Mouse (Mus musculus): ENCODE measurements around the gene Hpse2.

The Hpse2 gene

DNA sequence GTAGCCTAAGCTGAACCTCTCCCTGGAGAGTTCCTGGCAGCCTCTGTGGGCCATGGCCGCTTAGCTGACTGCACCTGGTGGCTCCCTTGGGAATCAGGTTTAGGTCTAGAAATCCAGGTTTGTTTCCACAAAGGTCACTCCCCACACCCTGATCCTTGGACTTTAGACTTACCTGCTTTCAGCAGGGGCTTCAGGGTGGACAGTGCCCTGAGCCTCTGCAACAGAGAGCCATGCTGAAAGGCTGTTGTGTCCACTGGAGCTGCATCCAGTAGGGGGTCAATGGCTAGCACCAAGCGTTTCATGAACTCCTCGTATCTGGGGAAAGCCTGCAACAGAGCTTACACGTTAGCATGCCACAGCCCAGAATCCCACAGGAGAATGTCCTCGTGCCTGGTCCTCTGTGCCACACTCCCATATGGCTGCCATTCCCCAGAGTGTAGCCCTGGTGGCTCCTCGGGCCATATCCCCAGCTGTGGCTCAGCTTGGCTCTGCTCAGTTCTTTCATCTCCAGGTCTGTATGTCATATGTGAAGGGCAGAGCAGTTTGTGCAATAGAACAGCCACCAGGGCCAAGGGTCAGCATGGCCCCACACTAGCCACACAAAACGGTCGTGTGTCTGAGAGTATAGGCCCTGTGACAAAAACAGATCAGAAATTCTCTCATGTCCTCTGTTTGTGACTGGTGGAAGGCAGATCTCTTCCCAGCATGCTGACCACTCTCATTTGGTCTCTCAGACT is 647.8 kb downstream of the Hpse2 start:
- in situ Hi-C loops (cut with MseI, MboI), result no loop called here

DNA sequence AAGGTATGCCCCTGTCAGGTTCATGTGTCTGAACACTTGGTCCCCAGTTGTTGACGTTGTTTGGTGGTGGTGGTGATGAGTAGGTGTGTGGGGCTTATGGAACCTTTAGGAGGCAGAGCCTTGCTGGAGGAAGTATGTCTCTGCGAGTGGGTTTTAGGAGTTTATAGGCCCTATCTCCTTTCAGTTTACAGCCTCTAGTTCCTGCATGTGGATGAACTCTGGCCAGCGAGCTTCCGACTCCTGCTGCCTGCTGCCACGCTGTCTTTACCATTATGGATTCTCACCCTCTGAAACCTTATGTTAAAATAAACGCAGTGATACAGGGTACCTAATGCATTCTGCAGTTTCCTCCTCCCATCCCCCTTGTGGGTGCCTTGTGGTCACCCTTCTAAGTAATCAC is 648.4 kb downstream of the Hpse2 start:
- in situ Hi-C loops (cut with MseI, MboI), result no loop called here

GRCm38 (mm10) chr19:42737753-42738152 is 650.4 kb downstream of the Hpse2 start:
- in situ Hi-C loops (cut with MseI, MboI), result no loop called here
